Mouse (Mus musculus): ENCODE data around the gene Cxcl5. TPM values are rescaled to one million over a fixed set of nuclear protein-coding genes. Genes with fewer than 3 reads are reported as not detected.

Cxcl5 gene
- polyA plus RNA-seq, 1 experiment from 2014 or later: 0.26 TPM

DNA sequence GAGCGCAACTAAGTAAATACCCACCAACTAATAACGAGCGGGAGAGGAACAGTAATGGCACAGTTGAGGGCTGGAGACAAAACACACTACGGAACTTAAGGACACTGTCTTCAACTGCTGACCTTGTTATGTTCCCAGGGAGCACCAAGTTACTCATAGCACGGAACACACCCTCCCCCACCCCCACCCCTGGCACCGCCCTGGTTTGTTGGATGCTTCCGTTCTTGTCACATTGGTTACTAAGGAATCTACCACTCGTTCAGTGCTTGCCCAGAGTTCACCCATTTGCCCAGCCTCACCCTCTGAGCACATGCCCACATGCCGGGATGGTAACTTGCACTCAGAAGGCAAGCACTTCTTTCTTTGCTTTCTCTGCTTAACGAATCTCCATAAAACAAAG is 18.5 kb downstream of the Cxcl5 start:
- WGBS: 79% methylated on average over 10 of the region's 10 CpGs
- H3K27me3 ChIP-seq (replicated peaks; ENCODE audit: insufficient read depth, low read length): no peaks in the 10 kb centered on the region
- no peak overlapping the region for H3K4me3 ChIP-seq (ENCODE audit: low read depth, low read length)

DNA sequence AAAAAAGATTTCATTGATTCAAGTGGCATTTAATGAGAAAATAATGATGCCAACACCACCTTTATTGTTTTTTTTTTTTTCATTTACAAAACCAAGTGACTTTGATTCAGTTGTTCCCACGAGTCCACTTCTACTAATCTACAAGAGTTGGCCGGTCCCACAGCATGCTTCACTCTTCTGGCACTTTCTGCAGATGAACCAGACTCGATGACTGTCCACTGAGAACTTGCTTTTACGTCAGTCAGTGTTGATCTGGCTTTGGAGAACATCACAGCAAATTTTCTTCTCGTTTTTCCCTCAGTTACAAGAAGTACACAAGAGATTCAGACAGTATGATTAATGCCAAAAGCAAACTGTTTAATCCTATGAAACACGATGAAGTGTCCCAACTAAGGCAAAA is 19.7 kb downstream of the Cxcl5 start:
- no peak overlapping the region for H3K27ac ChIP-seq (ENCODE audit: low read length)
- no peak for ATAC-seq
- no peak overlapping the region for H3K9ac ChIP-seq (replicated peaks; ENCODE audit: low read depth)
- no peaks in the 10 kb centered on the region for H3K27me3 ChIP-seq (replicated peaks; ENCODE audit: insufficient read depth, low read length)
- no peaks in the 10 kb centered on the region for H3K36me3 ChIP-seq (ENCODE audit: insufficient read depth, low read length)
- H3K9me3 ChIP-seq (ENCODE audit: low read length): no peaks in the 10 kb centered on the region
- WGBS: 63% methylated on average over 6 of the region's 6 CpGs
- no peak overlapping the region for H3K4me2 ChIP-seq (replicated peaks; ENCODE audit: low read depth, low read length)
- H3K4me1 ChIP-seq (ENCODE audit: insufficient read depth, low read depth, low read length): no peaks in the 10 kb centered on the region
- TF ChIP-seq EP300 (IDR thresholded peaks at IDR 0.05) (no peak), CTCF (IDR thresholded peaks at IDR 0.05) (no peak)
- no peak overlapping the region for H3K4me3 ChIP-seq (ENCODE audit: low read depth, low read length)
- DNase-seq (ENCODE audit: low spot score): no peak

More for the DNA sequence above, 18.5 kb downstream of the Cxcl5 start:
- H3K4me2 ChIP-seq (replicated peaks; ENCODE audit: low read depth, low read length): no peak overlapping the region
- no peak for TF ChIP-seq EP300 (IDR thresholded peaks at IDR 0.05)
- no peak for TF ChIP-seq CTCF (IDR thresholded peaks at IDR 0.05)
- H3K9ac ChIP-seq (replicated peaks; ENCODE audit: low read depth): no peak overlapping the region
- no peaks in the 10 kb centered on the region for H3K4me1 ChIP-seq (ENCODE audit: insufficient read depth, low read depth, low read length)
- H3K9me3 ChIP-seq (ENCODE audit: low read length): no peaks in the 10 kb centered on the region
- ATAC-seq: no peak
- no peak for DNase-seq (ENCODE audit: low spot score)
- H3K36me3 ChIP-seq (ENCODE audit: insufficient read depth, low read length): no peaks in the 10 kb centered on the region
- no peak overlapping the region for H3K27ac ChIP-seq (ENCODE audit: low read length)

DNA sequence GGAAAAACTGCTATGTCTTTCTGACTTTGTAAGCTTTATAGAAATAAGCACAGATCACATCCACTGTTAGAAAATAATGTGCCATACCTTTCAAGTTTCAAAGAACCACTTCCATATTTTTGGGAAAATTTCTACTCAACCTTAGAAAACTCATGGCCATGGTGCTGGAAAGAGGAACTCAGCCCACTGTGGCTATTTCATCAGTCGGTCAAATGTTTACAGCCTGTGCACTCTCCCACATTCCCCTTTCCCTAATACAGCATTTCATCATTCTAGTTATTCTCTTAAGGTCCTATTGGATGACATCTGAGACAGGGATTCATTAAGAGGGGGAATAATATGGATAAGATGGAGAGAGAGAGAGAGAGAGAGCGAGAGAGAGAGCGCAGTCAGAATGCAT is 24.5 kb downstream of the Cxcl5 start:
- DNase-seq (ENCODE audit: low spot score): no peak
- H3K9ac ChIP-seq (replicated peaks; ENCODE audit: low read depth): no peak overlapping the region
- no peak for ATAC-seq
- no peaks in the 10 kb centered on the region for H3K36me3 ChIP-seq (ENCODE audit: insufficient read depth, low read length)
- H3K4me1 ChIP-seq (ENCODE audit: insufficient read depth, low read depth, low read length): peaks cover 3% of the 10 kb centered on the region; the same call in 1 of the 2 replicates
- H3K9me3 ChIP-seq (ENCODE audit: low read length): no peaks in the 10 kb centered on the region
- 74% methylated on average over 3 of the region's 3 CpGs for WGBS
- TF ChIP-seq EP300 (IDR thresholded peaks at IDR 0.05) (no peak), CTCF (IDR thresholded peaks at IDR 0.05) (no peak)
- H3K4me2 ChIP-seq (replicated peaks; ENCODE audit: low read depth, low read length): no peak overlapping the region
- no peak overlapping the region for H3K27ac ChIP-seq (ENCODE audit: low read length)
- H3K27me3 ChIP-seq (replicated peaks; ENCODE audit: insufficient read depth, low read length): no peaks in the 10 kb centered on the region
- H3K4me3 ChIP-seq (ENCODE audit: low read depth, low read length): no peak overlapping the region

DNA sequence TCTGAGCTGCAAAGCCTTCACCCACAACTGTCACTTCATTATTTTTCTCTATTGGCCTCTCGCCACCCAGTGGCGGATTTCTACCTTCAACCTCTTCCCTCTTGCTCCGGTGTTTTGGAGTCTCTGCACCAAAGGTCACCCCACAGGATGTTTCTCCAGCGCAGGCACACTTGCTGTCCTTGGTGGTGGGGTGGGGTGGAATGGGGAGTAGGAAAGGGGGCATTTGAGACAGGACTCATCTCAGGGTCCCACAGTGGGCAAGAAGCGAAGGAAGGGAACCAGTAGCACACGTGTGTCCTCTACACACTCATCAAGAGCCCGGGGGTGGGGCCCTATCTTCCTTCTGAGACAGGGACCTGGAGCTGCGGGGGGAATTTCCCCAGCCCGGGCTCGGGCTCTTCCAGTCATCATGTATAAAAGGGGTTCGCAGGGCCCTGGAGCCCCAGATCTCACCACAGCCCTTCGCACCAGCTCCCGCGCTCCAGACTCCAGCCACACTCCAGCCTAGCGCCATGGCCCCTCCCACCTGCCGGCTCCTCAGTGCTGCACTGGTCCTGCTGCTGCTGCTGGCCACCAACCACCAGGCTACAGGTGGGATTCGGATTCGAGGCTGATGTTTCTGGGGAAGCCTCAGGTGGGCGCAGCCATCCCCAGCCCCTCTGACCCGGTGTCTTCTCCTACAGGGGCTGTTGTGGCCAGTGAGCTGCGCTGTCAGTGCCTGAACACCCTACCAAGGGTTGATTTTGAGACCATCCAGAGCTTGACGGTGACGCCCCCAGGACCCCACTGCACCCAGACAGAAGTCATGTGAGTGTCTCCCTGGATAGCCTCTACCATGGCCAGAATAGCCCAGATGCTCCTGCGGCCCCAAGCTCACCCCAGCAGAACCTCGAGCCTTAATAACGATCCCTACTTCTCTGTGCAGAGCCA is 26.8 kb downstream of the Cxcl5 start, which contains the start of gene Cxcl3:
Gene Cxcl3 (plus strand): TSS at position 445 of the 930 bp plus-strand sequence.
- TF ChIP-seq CTCF (IDR thresholded peaks at IDR 0.05): peak; percentile 60
- no peak for TF ChIP-seq EP300 (IDR thresholded peaks at IDR 0.05)
- Histone ChIP-seq H3K4me3 (ENCODE audit: low read depth, low read length) (peak within 1 kb of the TSS; percentile 31), H3K36me3 (ENCODE audit: insufficient read depth, low read length) (no peaks in the 10 kb centered on the region), H3K4me2 (replicated peaks; ENCODE audit: low read depth, low read length) (peak within 1 kb of the TSS; percentile 53), H3K27ac (ENCODE audit: low read length) (no peak within 1 kb of the TSS), H3K9ac (replicated peaks; ENCODE audit: low read depth) (no peak within 1 kb of the TSS), H3K4me1 (ENCODE audit: insufficient read depth, low read depth, low read length) (peaks cover 9% of the 10 kb centered on the region), H3K9me3 (ENCODE audit: low read length) (no peaks in the 10 kb centered on the region), H3K27me3 (replicated peaks; ENCODE audit: insufficient read depth, low read length) (no peaks in the 10 kb centered on the region)
- peak; percentile 53 for ATAC-seq
- DNase-seq (ENCODE audit: low spot score): peak; percentile 56
- 16% methylated on average over 24 of the region's 26 CpGs for WGBS

DNA sequence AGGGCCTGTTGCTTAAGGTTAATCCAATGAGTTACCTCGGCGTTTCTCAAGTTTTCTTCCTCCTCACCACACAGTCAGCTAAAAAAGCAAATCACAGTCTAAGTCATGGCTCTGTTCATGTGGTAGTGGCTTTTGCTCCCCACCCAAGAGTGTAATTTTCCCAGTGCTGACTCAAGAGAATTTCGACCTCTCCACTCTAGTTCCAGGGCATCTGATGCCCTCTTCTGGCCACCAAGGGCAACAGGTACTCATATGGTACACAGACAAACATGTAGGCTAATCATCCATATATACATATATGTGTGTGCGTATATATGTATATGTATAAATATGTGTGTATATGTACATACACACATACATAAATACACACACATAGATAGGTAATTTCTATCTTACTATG is 29.0 kb downstream of the Cxcl5 start:
- Histone ChIP-seq H3K4me2 (replicated peaks; ENCODE audit: low read depth, low read length) (no peak overlapping the region), H3K36me3 (ENCODE audit: insufficient read depth, low read length) (no peaks in the 10 kb centered on the region), H3K9me3 (ENCODE audit: low read length) (no peaks in the 10 kb centered on the region), H3K4me3 (ENCODE audit: low read depth, low read length) (no peak overlapping the region), H3K9ac (replicated peaks; ENCODE audit: low read depth) (no peak overlapping the region), H3K27me3 (replicated peaks; ENCODE audit: insufficient read depth, low read length) (no peaks in the 10 kb centered on the region), H3K4me1 (ENCODE audit: insufficient read depth, low read depth, low read length) (peaks cover 9% of the 10 kb centered on the region), H3K27ac (ENCODE audit: low read length) (no peak overlapping the region)
- ATAC-seq: no peak
- no peak for DNase-seq (ENCODE audit: low spot score)
- 71% methylated on average over 4 of the region's 4 CpGs for WGBS
- no peak for TF ChIP-seq EP300 (IDR thresholded peaks at IDR 0.05)
- peak; percentile 56 for TF ChIP-seq CTCF (IDR thresholded peaks at IDR 0.05)

DNA sequence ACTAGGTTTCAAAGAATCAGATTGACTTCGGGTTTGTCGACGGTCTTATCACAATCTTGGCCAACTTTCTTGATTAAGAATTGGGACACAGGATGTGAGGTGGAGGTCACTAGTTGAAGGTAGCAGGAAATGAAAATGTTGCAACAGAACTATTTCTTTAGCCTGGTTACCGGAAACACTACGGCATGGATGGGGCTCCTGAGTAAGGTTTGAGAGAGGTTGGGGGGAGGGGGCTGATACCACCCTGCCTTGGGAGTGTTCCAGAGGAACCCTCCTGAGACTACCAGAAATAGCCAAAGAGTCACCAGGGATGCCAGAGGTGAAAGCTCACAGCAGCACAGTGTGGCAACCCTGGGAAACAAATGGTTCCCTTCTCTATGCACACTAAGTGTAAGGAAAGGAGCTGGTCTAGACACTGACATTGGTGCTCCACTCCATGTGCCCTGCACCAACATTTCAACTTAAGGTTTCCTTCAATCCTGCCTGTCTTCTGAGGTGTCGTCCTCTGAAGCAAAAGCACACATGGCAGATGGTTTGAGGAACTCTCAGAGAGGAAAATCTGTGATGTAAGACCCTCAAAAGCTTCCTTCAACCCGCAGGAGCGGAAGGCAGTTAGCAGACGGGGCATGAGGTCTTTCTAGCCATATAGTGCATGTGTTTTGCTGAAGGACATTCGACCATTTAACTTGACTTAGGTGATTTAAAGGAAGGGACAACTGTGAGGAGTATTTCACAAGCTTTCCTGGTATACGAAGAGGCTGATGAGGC is 30.3 kb downstream of the Cxcl5 start:
- no peak overlapping the region for H3K9ac ChIP-seq (replicated peaks; ENCODE audit: low read depth)
- DNase-seq (ENCODE audit: low spot score): peak; percentile 58
- H3K9me3 ChIP-seq (ENCODE audit: low read length): no peaks in the 10 kb centered on the region
- H3K4me2 ChIP-seq (replicated peaks; ENCODE audit: low read depth, low read length): peak overlapping the region; percentile 28
- H3K4me3 ChIP-seq (ENCODE audit: low read depth, low read length): no peak overlapping the region
- ATAC-seq: peak; percentile 13
- TF ChIP-seq CTCF (IDR thresholded peaks at IDR 0.05) (no peak), EP300 (IDR thresholded peaks at IDR 0.05) (peak; percentile 46; the same call in 1 of the 2 replicates)
- H3K36me3 ChIP-seq (ENCODE audit: insufficient read depth, low read length): no peaks in the 10 kb centered on the region
- H3K4me1 ChIP-seq (ENCODE audit: insufficient read depth, low read depth, low read length): peaks cover 9% of the 10 kb centered on the region
- WGBS: 45% methylated on average over 11 of the region's 11 CpGs
- peak overlapping the region; percentile 59 for H3K27ac ChIP-seq (ENCODE audit: low read length)
- no peaks in the 10 kb centered on the region for H3K27me3 ChIP-seq (replicated peaks; ENCODE audit: insufficient read depth, low read length)

All from lung, postnatal 0 days (tissue).